Mouse (Mus musculus): ENCODE measurements around the gene Kansl1l.

DNA sequence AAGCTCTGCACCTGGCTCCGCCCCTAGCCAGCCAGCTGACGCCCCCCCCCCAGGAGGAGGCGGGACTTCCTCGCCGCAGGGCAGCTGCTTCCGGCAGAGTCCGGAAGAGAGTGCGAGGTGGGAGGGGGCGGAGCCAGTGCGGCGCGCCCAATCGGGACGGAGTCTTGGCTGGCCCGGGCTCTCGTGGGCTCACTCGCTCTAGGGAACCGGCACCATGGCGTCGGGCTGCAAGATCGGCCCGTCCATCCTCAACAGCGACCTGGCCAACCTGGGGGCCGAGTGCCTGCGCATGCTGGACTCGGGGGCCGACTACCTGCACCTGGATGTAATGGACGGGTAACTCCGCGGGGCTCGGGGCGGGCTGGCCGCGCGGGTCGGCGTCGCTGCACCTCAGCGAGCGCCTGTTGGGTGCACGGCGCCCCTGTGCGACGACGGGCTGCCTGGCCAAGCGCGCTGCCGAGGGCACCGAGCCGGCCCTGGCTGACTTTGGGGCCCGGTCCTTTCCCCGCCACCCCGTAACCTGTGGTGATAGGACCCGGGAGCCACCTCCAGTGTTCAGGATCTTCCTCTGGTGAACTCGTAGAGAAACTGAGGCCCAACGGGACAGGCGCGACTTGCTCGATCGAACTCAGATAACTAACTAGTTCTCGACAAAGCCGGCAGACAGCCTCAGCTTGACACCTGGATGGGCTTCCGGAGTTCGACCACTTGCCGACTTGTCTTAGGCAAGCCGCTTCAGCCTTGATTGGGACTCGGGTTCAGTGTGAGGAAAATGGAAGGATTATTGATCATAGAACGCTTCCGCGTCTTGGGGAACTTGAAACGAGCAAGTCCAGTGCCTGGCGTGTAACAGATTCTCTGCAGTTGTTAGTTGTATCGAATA is 116.4 kb downstream of the Kansl1l start, which contains the start of gene Rpe:
- TF ChIP-seq GATA1 (IDR thresholded peaks at IDR 0.05; ENCODE audit: low read length) (no peak), TAL1 (IDR thresholded peaks at IDR 0.05; ENCODE audit: low read length) (no peak)

Measured in erythroblast, embryonic 14.5 days (primary cell).